Mouse (Mus musculus): Measurements from ENCODE around the gene 4930556J24Rik. TPM values are rescaled to one million over a fixed set of nuclear protein-coding genes. Genes with fewer than 3 reads are reported as not detected.

Gene 4930556J24Rik
- polyA plus RNA-seq, 1 experiment from 2014 or later: not detected

DNA sequence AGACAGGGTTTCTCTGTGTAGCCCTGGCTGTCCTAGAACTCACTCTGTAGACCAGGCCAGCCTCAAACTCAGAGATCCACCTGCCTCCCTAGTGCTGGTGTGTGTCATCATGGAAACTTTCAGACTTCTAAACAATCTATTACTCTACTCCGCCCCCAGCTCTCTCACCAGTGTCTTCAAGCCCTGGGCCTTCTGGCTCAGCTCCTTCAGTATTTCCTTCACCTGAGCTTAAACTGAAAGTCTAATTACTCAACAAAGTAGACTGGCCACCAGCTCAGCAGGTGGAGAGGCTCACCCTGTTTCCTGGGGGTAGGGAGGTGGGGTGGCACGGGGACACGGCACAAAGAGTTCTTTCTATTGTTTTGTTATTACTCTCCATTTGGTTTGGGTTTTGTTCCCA, 74.1 kb downstream of the 4930556J24Rik start:
- 97% methylated on average over 3 of the region's 3 CpGs for WGBS (ENCODE audit: missing documents)
- Histone ChIP-seq H3K27ac (no peak overlapping the region), H3K36me3 (ENCODE audit: inconsistent target) (peaks cover 13% of the 10 kb centered on the region; the same call in 1 of the 2 replicates), H3K4me3 (ENCODE audit: inconsistent target) (no peak overlapping the region), H3K79me2 (ENCODE audit: inconsistent target) (peaks cover 14% of the 10 kb centered on the region)

- 86% methylated on average over 6 of the region's 6 CpGs for WGBS (ENCODE audit: missing documents)
- no peak overlapping the region for H3K4me3 ChIP-seq (ENCODE audit: inconsistent target)
- H3K79me2 ChIP-seq (ENCODE audit: inconsistent target): no peaks in the 10 kb centered on the region
- H3K27ac ChIP-seq: no peak overlapping the region
- H3K36me3 ChIP-seq (ENCODE audit: inconsistent target): no peaks in the 10 kb centered on the region
Measured at GRCm38 (mm10) chr11:3900296-3900695, 76.3 kb downstream of the 4930556J24Rik start.

DNA sequence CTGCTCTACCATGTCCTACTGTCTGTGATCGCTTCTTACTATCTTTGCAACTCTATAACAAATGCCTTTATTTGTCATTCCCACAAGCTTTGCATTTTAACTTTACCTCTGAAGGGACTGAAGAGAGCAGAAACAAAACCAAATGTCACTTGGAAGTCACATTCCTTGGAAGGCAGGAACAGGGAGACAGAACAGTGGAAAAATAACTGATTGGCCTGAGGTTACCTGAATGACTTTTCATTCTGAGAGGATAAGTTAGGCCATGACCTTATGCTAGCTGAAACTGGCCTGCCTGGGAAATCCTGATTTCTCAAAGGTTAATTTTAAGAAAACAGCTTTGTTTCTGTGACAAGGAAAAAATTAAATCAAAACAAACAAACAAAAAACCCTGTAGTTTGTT, 80.6 kb downstream of the 4930556J24Rik start:
- Histone ChIP-seq H3K4me3 (ENCODE audit: inconsistent target) (no peak overlapping the region), H3K79me2 (ENCODE audit: inconsistent target) (no peaks in the 10 kb centered on the region), H3K36me3 (ENCODE audit: inconsistent target) (no peaks in the 10 kb centered on the region), H3K27ac (no peak overlapping the region)
- WGBS (ENCODE audit: missing documents): 100% methylated on average over 1 of the region's 1 CpGs

GRCm38 (mm10) chr11:3895458-3895857, 81.1 kb downstream of the 4930556J24Rik start:
- Histone ChIP-seq H3K79me2 (ENCODE audit: inconsistent target) (no peaks in the 10 kb centered on the region), H3K4me3 (ENCODE audit: inconsistent target) (peak overlapping the region; percentile 48), H3K36me3 (ENCODE audit: inconsistent target) (no peaks in the 10 kb centered on the region), H3K27ac (peak overlapping the region; percentile 47)
- 4% methylated on average over 7 of the region's 10 CpGs for whole genome bisulfite sequencing (ENCODE audit: missing documents)

GRCm38 (mm10) chr11:3894406-3895281, 81.9 kb downstream of the 4930556J24Rik start, which contains the start of the genes 4921536K21Rik and Dusp18:
Gene 4921536K21Rik (minus strand): TSS chr11:3895098.
Gene Dusp18 (plus strand): TSS chr11:3895240.
- peak within 1 kb of the TSS; percentile 47 for H3K27ac ChIP-seq
- 18% methylated on average over 46 of the region's 46 CpGs for WGBS (ENCODE audit: missing documents)
- H3K36me3 ChIP-seq (ENCODE audit: inconsistent target): no peaks in the 10 kb centered on the region
- H3K4me3 ChIP-seq (ENCODE audit: inconsistent target): peak within 1 kb of the TSS; percentile 48
- no peaks in the 10 kb centered on the region for H3K79me2 ChIP-seq (ENCODE audit: inconsistent target)

GRCm38 (mm10) chr11:3893970-3894369, 82.6 kb downstream of the 4930556J24Rik start:
- WGBS (ENCODE audit: missing documents): 72% methylated on average over 6 of the region's 6 CpGs
- Histone ChIP-seq H3K4me3 (ENCODE audit: inconsistent target) (no peak overlapping the region), H3K79me2 (ENCODE audit: inconsistent target) (no peaks in the 10 kb centered on the region), H3K27ac (no peak overlapping the region), H3K36me3 (ENCODE audit: inconsistent target) (no peaks in the 10 kb centered on the region)

Other genes with a start within 250 kb of the 4930556J24Rik start
- 11.1 to 28.2 TPM (median 13.4 TPM) in 3 replicates for gene Osbp2, start 112.9 kb downstream of the 4930556J24Rik start, polyA plus RNA-seq (2018)
- gene 4921536K21Rik, start 81.7 kb downstream of the 4930556J24Rik start, polyA plus RNA-seq (2018): 0.23 to 0.27 TPM (median 0.26 TPM) in 3 replicates
- gene Dusp18, start 81.5 kb downstream of the 4930556J24Rik start, polyA plus RNA-seq (2018): 1.5 to 2.8 TPM (median 1.5 TPM) in 3 replicates
- gene Slc35e4, start 62.1 kb downstream of the 4930556J24Rik start, polyA plus RNA-seq (2018): 7.6 to 21.0 TPM (median 11.5 TPM) in 3 replicates
- gene Tcn2, start 44.6 kb downstream of the 4930556J24Rik start, polyA plus RNA-seq (2018): 146 to 274 TPM (median 178 TPM) in 3 replicates
- gene Pes1, start 12.8 kb downstream of the 4930556J24Rik start, polyA plus RNA-seq (2018): 48.4 to 113 TPM (median 80.4 TPM) in 3 replicates
- gene Gal3st1, start 6.9 kb upstream of the 4930556J24Rik start, polyA plus RNA-seq (2018): not detected in 3 replicates
- gene Sec14l4, start 54.7 kb upstream of the 4930556J24Rik start, polyA plus RNA-seq (2018): not detected in 3 replicates
- gene Sec14l3, start 88.1 kb upstream of the 4930556J24Rik start, polyA plus RNA-seq (2018): not detected in 3 replicates
- gene Mtfp1, start 118.7 kb upstream of the 4930556J24Rik start, polyA plus RNA-seq (2018): 1.4 to 1.6 TPM (median 1.5 TPM) in 3 replicates
- gene Sec14l2, start 146.6 kb upstream of the 4930556J24Rik start, polyA plus RNA-seq (2018): 0.12 to 0.22 TPM (median 0.15 TPM) in 3 replicates
- gene Rnf215, start 158.4 kb upstream of the 4930556J24Rik start, polyA plus RNA-seq (2018): 7.0 to 14.0 TPM (median 11.5 TPM) in 3 replicates
- gene Ccdc157, start 183.5 kb upstream of the 4930556J24Rik start, polyA plus RNA-seq (2018): 0.62 to 1.1 TPM (median 1.0 TPM) in 3 replicates
- gene Sf3a1, start 183.6 kb upstream of the 4930556J24Rik start, polyA plus RNA-seq (2018): 22.6 to 31.7 TPM (median 29.8 TPM) in 3 replicates
- 9.4 to 23.8 TPM (median 16.5 TPM) in 3 replicates for gene Tbc1d10a, start 210.0 kb upstream of the 4930556J24Rik start, polyA plus RNA-seq (2018)
- 2.2 to 3.4 TPM (median 2.2 TPM) in 3 replicates for gene Castor1, start 241.4 kb upstream of the 4930556J24Rik start, polyA plus RNA-seq (2018)